Mouse (Mus musculus) skeletal muscle tissue, adult 2 months (tissue): ENCODE measurements around the gene Slc38a10.

Experiments
- DNase-seq: peaks from one replicate; pipeline ENCODE4 v3.0.0-alpha.2; 2012; ENCODE audit warnings: low read depth, low spot score

Slc38a10 gene

GRCm38 (mm10) chr11:120098588-120099511, 52.3 kb downstream of the Slc38a10 start, which contains the start of the genes Tepsin and Ndufaf8:
Gene Tepsin (minus strand): TSS chr11:120098731.
Gene Ndufaf8 (plus strand): TSS chr11:120098928.
- DNase-seq, result peak; percentile 99

- no peak for DNase-seq
Measured at GRCm38 (mm10) chr11:120092817-120093591, 58.1 kb downstream of the Slc38a10 start.

- DNase-seq, result no peak
Measured at GRCm38 (mm10) chr11:120090661-120091060, 60.5 kb downstream of the Slc38a10 start.

GRCm38 (mm10) chr11:120086702-120087152, 64.4 kb downstream of the Slc38a10 start, which contains the start of gene Cep131:
Gene Cep131 (minus strand): TSS chr11:120086827.
- DNase-seq, result peak; percentile 95

- DNase-seq, result peak; percentile 35
Measured at GRCm38 (mm10) chr11:120085891-120086627, 65.1 kb downstream of the Slc38a10 start.

- DNase-seq, result no peak
Measured at GRCm38 (mm10) chr11:120080282-120080681, 70.9 kb downstream of the Slc38a10 start.

- no peak for DNase-seq
Measured at GRCm38 (mm10) chr11:120076191-120076590, 75.0 kb downstream of the Slc38a10 start.

GRCm38 (mm10) chr11:120072986-120073647, 78.0 kb downstream of the Slc38a10 start:
- no peak for DNase-seq

- DNase-seq, result no peak
Measured at GRCm38 (mm10) chr11:120071731-120072320, 79.3 kb downstream of the Slc38a10 start.

- no peak for DNase-seq
Measured at GRCm38 (mm10) chr11:120071065-120071464, 80.1 kb downstream of the Slc38a10 start.

GRCm38 (mm10) chr11:120070286-120070930, 80.7 kb downstream of the Slc38a10 start:
- no peak for DNase-seq

- DNase-seq, result no peak
Measured at GRCm38 (mm10) chr11:120069261-120069660, 81.9 kb downstream of the Slc38a10 start.

- DNase-seq, result no peak
Measured at GRCm38 (mm10) chr11:120067834-120068233, 83.3 kb downstream of the Slc38a10 start.

- no peak for DNase-seq
Measured at GRCm38 (mm10) chr11:120065291-120065690, 85.9 kb downstream of the Slc38a10 start.

GRCm38 (mm10) chr11:120064668-120065040, 86.5 kb downstream of the Slc38a10 start:
- no peak for DNase-seq

- no peak for DNase-seq
Measured at GRCm38 (mm10) chr11:120064006-120064667, 87.0 kb downstream of the Slc38a10 start.

GRCm38 (mm10) chr11:120063326-120063725, 87.8 kb downstream of the Slc38a10 start:
- DNase-seq, result no peak

GRCm38 (mm10) chr11:120060634-120061033, 90.5 kb downstream of the Slc38a10 start:
- no peak for DNase-seq

GRCm38 (mm10) chr11:120055953-120056732, 95.0 kb downstream of the Slc38a10 start:
- DNase-seq, result no peak
